Mouse (Mus musculus) C2C12 (cell line): ENCODE data around the gene Gfod1.

Experiments used
- CTCF ChIP-seq: IDR thresholded peaks from one replicate; pipeline ENCODE4 v1.5.1; 2011; ENCODE audit not compliant: control insufficient read depth, insufficient read depth, insufficient read length
- FOSL1 ChIP-seq: IDR thresholded peaks from one replicate; pipeline ENCODE4 v1.8.0; 2011; ENCODE audit warnings: mild to moderate bottlenecking, low read length; ENCODE audit not compliant: poor library complexity, insufficient read depth, severe bottlenecking
- MYOD1 ChIP-seq: IDR thresholded peaks from one replicate; pipeline ENCODE4 v1.6.1; 2011; ENCODE audit warnings: low read depth; ENCODE audit not compliant: control insufficient read depth, insufficient read length

DNA sequence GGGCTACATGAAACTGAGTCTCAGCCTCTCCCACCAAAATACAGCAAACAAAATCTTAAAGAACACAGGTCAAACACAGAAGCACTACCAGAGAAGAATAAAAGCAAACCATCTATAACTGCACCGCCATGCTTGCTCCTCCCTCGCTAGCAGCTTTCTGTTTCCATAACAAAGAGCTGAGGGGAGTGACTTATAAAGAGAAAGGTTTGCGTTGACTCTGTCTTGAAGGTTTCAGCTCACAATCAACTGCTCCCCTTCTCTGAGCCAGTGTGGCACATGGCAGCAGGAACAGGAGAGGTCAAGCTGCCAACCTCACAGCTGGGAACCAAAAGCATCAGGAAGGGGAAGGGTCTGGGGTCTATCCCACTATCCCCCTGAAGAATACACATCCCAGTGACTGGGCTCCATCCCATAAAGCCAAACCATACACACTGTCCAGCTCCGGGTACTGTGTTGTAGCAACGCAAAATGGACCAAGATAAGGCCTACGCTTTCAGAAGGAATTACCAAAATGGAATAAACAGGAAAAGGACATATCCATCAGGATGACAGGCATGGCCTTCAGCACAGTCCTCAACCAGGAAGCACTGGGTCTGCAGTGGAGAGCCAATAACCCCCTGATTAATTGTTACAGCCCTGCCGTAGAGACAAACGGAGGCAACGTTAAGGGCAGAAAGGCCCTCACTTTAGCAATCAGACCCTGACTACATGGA, 87.8 kb downstream of the Gfod1 start:
- TF ChIP-seq CTCF (no peak), FOSL1 (no peak), MYOD1 (no peak)
